ENCODE assay signal across 8 mouse cellular contexts in the genomic region with DNA sequence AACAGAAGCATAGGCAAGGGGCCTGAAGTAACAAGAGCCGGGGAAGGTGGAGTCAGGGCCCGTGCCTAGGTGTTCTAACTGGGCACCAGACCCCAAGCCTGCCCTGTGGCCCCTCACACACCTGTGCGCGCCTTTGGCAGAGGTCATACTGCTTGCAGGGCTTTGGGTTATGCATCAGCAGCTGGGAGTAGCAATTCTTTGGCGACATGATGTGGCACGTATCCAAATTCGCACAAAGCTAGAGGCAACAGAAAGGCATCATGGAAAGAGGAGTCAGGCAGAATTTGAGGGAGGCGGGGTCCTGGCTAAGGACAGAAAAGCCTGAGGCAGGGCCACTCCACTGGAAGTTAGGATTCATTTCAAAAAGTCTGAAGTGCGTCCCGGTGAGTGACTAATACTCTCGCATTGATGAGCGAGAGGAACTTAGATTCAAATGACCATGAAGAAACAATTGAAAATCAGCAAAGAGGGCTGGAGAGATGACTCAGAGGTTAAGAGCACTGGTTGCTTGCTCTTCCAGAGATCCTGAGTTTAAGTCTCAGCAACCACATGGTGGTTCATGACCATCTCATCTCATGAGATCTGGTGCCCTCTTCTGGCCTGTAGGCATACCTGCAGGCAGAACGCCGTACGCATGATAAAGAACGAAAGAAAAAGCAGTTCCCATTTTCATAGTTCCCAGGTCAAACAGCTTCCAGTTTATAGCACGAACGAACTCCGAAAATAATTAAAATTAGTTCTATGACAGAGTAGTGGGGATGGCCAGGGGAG. TPM values are rescaled to one million over a fixed set of nuclear protein-coding genes. Genes with fewer than 3 reads are reported as not detected.
DNase-seq lines count a peak whose midpoint lies in the region; ATAC-seq lines count a peak whose summit lies in the region.

No protein-coding gene starts in this region.

- H3K4me1 ChIP-seq in midbrain, embryonic 11.5 days (ENCODE audit: control insufficient read depth, insufficient read depth, low read length): no peaks in the 10 kb centered on the region
- H3K4me1 ChIP-seq in midbrain, embryonic 16.5 days (ENCODE audit: control insufficient read depth, insufficient read depth, low read length): no peaks in the 10 kb centered on the region; the same call in 1 of the 2 replicates
- 0 out of 2 replicates have a peak, but pooled peaks cover 2% of the 10 kb centered on the region for H3K4me1 ChIP-seq in forebrain, embryonic 11.5 days (replicated peaks; ENCODE audit: control insufficient read depth, insufficient read depth, low read length)
- no peaks in the 10 kb centered on the region for H3K4me1 ChIP-seq in hindbrain, embryonic 14.5 days (replicated peaks; ENCODE audit: control insufficient read depth, insufficient read depth, low read length)
- H3K4me1 ChIP-seq in limb, embryonic 10.5 days: peaks cover 39% of the 10 kb centered on the region
- H3K4me1 ChIP-seq in midbrain, embryonic 12.5 days: peaks cover 4% of the 10 kb centered on the region; the same call in 1 of the 2 replicates
- H3K4me1 ChIP-seq in stomach, embryonic 14.5 days (ENCODE audit: control insufficient read depth, insufficient read depth, low read length): peaks cover 3% of the 10 kb centered on the region; the same call in 1 of the 2 replicates

- H3K4me2 ChIP-seq in midbrain, embryonic 11.5 days: no peak overlapping the region
- no peak overlapping the region for H3K4me2 ChIP-seq in midbrain, embryonic 16.5 days (ENCODE audit: low read length)
- H3K4me2 ChIP-seq in forebrain, embryonic 11.5 days (ENCODE audit: low read depth, low read length, severe bottlenecking): no peak overlapping the region
- H3K4me2 ChIP-seq in hindbrain, embryonic 14.5 days (replicated peaks): no peak overlapping the region
- peak overlapping the region; percentile 18; the same call in 1 of the 2 replicates for H3K4me2 ChIP-seq in midbrain, embryonic 12.5 days (replicated peaks)
- H3K4me2 ChIP-seq in stomach, embryonic 14.5 days (replicated peaks; ENCODE audit: low read depth, low read length): peak overlapping the region; percentile 33; the same call in 1 of the 2 replicates

- H3K27ac ChIP-seq in midbrain, embryonic 11.5 days (ENCODE audit: low read depth, low read length): no peak overlapping the region
- no peak overlapping the region for H3K27ac ChIP-seq in midbrain, embryonic 16.5 days (ENCODE audit: low read length)
- H3K27ac ChIP-seq in forebrain, embryonic 11.5 days (ENCODE audit: low read depth, low read length): no peak overlapping the region
- H3K27ac ChIP-seq in hindbrain, embryonic 14.5 days: no peak overlapping the region
- H3K27ac ChIP-seq in limb, embryonic 10.5 days: no peak overlapping the region
- H3K27ac ChIP-seq in midbrain, embryonic 12.5 days (replicated peaks): no peak overlapping the region
- no peak overlapping the region for H3K27ac ChIP-seq in stomach, embryonic 14.5 days (ENCODE audit: low read length)

- H3K9ac ChIP-seq in midbrain, embryonic 11.5 days (ENCODE audit: low read length): no peak overlapping the region
- no peak overlapping the region for H3K9ac ChIP-seq in midbrain, embryonic 16.5 days (ENCODE audit: low read depth, low read length)
- no peak overlapping the region for H3K9ac ChIP-seq in forebrain, embryonic 11.5 days (ENCODE audit: low read length)
- no peak overlapping the region for H3K9ac ChIP-seq in hindbrain, embryonic 14.5 days
- H3K9ac ChIP-seq in midbrain, embryonic 12.5 days (replicated peaks): no peak overlapping the region
- H3K9ac ChIP-seq in stomach, embryonic 14.5 days (replicated peaks; ENCODE audit: low read depth, low read length): 0 out of 2 replicates have a peak overlapping the region, but pooled peaks have one; percentile 2

- H3K36me3 ChIP-seq in midbrain, embryonic 11.5 days (ENCODE audit: control insufficient read depth, insufficient read depth, low read length): peaks cover 6% of the 10 kb centered on the region; the same call in 1 of the 2 replicates
- H3K36me3 ChIP-seq in midbrain, embryonic 16.5 days (ENCODE audit: control insufficient read depth, insufficient read depth, low read length): peaks cover 18% of the 10 kb centered on the region
- H3K36me3 ChIP-seq in forebrain, embryonic 11.5 days (ENCODE audit: control insufficient read depth, insufficient read depth, low read length): peaks cover 3% of the 10 kb centered on the region; the same call in 1 of the 2 replicates
- peaks cover 30% of the 10 kb centered on the region for H3K36me3 ChIP-seq in hindbrain, embryonic 14.5 days (replicated peaks; ENCODE audit: control insufficient read depth, insufficient read depth)
- peaks cover 30% of the 10 kb centered on the region for H3K36me3 ChIP-seq in limb, embryonic 10.5 days
- H3K36me3 ChIP-seq in midbrain, embryonic 12.5 days: peaks cover 31% of the 10 kb centered on the region
- peaks cover 24% of the 10 kb centered on the region for H3K36me3 ChIP-seq in stomach, embryonic 14.5 days (ENCODE audit: control insufficient read depth, insufficient read depth, low read length)

- no peak overlapping the region for H3K4me3 ChIP-seq in midbrain, embryonic 11.5 days (ENCODE audit: low read depth, low read length)
- no peak overlapping the region for H3K4me3 ChIP-seq in midbrain, embryonic 16.5 days (ENCODE audit: low read depth, low read length)
- H3K4me3 ChIP-seq in forebrain, embryonic 11.5 days (ENCODE audit: low read depth, low read length): no peak overlapping the region
- no peak overlapping the region for H3K4me3 ChIP-seq in hindbrain, embryonic 14.5 days (replicated peaks; ENCODE audit: low read length)
- H3K4me3 ChIP-seq in limb, embryonic 10.5 days: peak overlapping the region; percentile 21; the same call in 1 of the 2 replicates
- H3K4me3 ChIP-seq in midbrain, embryonic 12.5 days: no peak overlapping the region
- H3K4me3 ChIP-seq in stomach, embryonic 14.5 days (ENCODE audit: low read depth, low read length): no peak overlapping the region

- no peaks in the 10 kb centered on the region for H3K27me3 ChIP-seq in midbrain, embryonic 11.5 days (ENCODE audit: control insufficient read depth, insufficient read depth, low read length)
- H3K27me3 ChIP-seq in midbrain, embryonic 16.5 days (ENCODE audit: control insufficient read depth, insufficient read depth, low read depth, low read length): no peaks in the 10 kb centered on the region; the same call in 1 of the 2 replicates
- no peaks in the 10 kb centered on the region for H3K27me3 ChIP-seq in forebrain, embryonic 11.5 days (ENCODE audit: control insufficient read depth, insufficient read depth, low read length)
- H3K27me3 ChIP-seq in hindbrain, embryonic 14.5 days (ENCODE audit: control insufficient read depth, insufficient read depth, low read length): 0 out of 2 replicates have a peak, but pooled peaks cover 7% of the 10 kb centered on the region
- H3K27me3 ChIP-seq in limb, embryonic 10.5 days (ENCODE audit: low read depth, poor library complexity, severe bottlenecking): peaks cover 7% of the 10 kb centered on the region; the same call in 1 of the 2 replicates
- H3K27me3 ChIP-seq in midbrain, embryonic 12.5 days: peaks cover 13% of the 10 kb centered on the region; the same call in 1 of the 2 replicates
- no peaks in the 10 kb centered on the region for H3K27me3 ChIP-seq in stomach, embryonic 14.5 days (ENCODE audit: control insufficient read depth, insufficient read depth, low read length)

- WGBS in midbrain, embryonic 11.5 days: 38% methylated on average over 19 of the region's 19 CpGs
- WGBS in midbrain, embryonic 16.5 days: 38% methylated on average over 19 of the region's 19 CpGs
- WGBS in forebrain, embryonic 11.5 days: 35% methylated on average over 19 of the region's 19 CpGs
- WGBS in hindbrain, embryonic 14.5 days: 35% methylated on average over 19 of the region's 19 CpGs
- 35% methylated on average over 19 of the region's 19 CpGs for WGBS in limb, embryonic 10.5 days
- 43% methylated on average over 19 of the region's 19 CpGs for WGBS in midbrain, embryonic 12.5 days
- 36% methylated on average over 19 of the region's 19 CpGs for WGBS in stomach, embryonic 14.5 days

- no peak for ATAC-seq in midbrain, embryonic 11.5 days (ENCODE audit: low FRiP score)
- ATAC-seq in midbrain, embryonic 16.5 days: no peak
- 0 out of 2 replicates have a peak, but pooled peaks have one; percentile 46 for ATAC-seq in forebrain, embryonic 11.5 days (replicated peaks; ENCODE audit: low FRiP score)
- ATAC-seq in hindbrain, embryonic 14.5 days (ENCODE audit: low FRiP score): no peak
- no peak for ATAC-seq in midbrain, embryonic 12.5 days (ENCODE audit: low FRiP score, low read depth)
- peak; percentile 8; the same call in 1 of the 2 replicates for ATAC-seq in stomach, embryonic 14.5 days (ENCODE audit: insufficient number of reproducible peaks, insufficient read depth, low FRiP score, low read depth)

- H3K9me3 ChIP-seq in midbrain, embryonic 11.5 days (ENCODE audit: control insufficient read depth, low read length): no peaks in the 10 kb centered on the region
- H3K9me3 ChIP-seq in midbrain, embryonic 16.5 days (replicated peaks; ENCODE audit: control insufficient read depth, low read length, poor library complexity, severe bottlenecking): no peaks in the 10 kb centered on the region
- no peaks in the 10 kb centered on the region for H3K9me3 ChIP-seq in forebrain, embryonic 11.5 days (ENCODE audit: control insufficient read depth, low read length)
- no peaks in the 10 kb centered on the region for H3K9me3 ChIP-seq in hindbrain, embryonic 14.5 days (ENCODE audit: control insufficient read depth, low read length)
- no peaks in the 10 kb centered on the region for H3K9me3 ChIP-seq in limb, embryonic 10.5 days (replicated peaks)
- no peaks in the 10 kb centered on the region for H3K9me3 ChIP-seq in midbrain, embryonic 12.5 days
- H3K9me3 ChIP-seq in stomach, embryonic 14.5 days (ENCODE audit: control insufficient read depth, low read depth, low read length): no peaks in the 10 kb centered on the region

- peak; percentile 91 for DNase-seq in midbrain, embryonic 11.5 days (ENCODE audit: low spot score, missing footprints)
- DNase-seq in c-Kit-positive CD71-negative TER-119-negative erythroid progenitor cells, embryonic 14.5 days (ENCODE audit: low read depth): peak; percentile 81
- DNase-seq in forebrain, embryonic 11.5 days (ENCODE audit: low spot score): peak; percentile 75
- peak; percentile 87 for DNase-seq in hindbrain, embryonic 14.5 days (ENCODE audit: low spot score)
- DNase-seq in limb, embryonic 10.5 days (ENCODE audit: low spot score): peak; percentile 72

RNA-seq across cellular contexts. Expression of gene Dhx58, which starts 1.8 kb away (rescaled TPM):
- polyA plus RNA-seq in midbrain, embryonic 11.5 days (2014; fragmentation: Nextera tagmentation; extraction: Ambion mirVana): 2.0 and 2.1 TPM in 2 replicates
- polyA plus RNA-seq in midbrain, embryonic 16.5 days (2015; fragmentation: Nextera tagmentation; extraction: Ambion mirVana): 2.8 and 2.9 TPM in 2 replicates
- polyA plus RNA-seq in forebrain, embryonic 11.5 days (2014; fragmentation: Nextera tagmentation; extraction: Ambion mirVana): 3.1 and 4.3 TPM in 2 replicates
- polyA plus RNA-seq in hindbrain, embryonic 14.5 days (2014; fragmentation: Nextera tagmentation; extraction: Ambion mirVana): 0.85 and 1.7 TPM in 2 replicates
- 3.1 and 4.4 TPM in 2 replicates for polyA plus RNA-seq in limb, embryonic 10.5 days (2016; fragmentation: Nextera tagmentation; extraction: Ambion mirVana)
- 1.9 and 2.3 TPM in 2 replicates for polyA plus RNA-seq in midbrain, embryonic 12.5 days (2016; fragmentation: Nextera tagmentation; extraction: Ambion mirVana)
- 1.8 and 3.4 TPM in 2 replicates for polyA plus RNA-seq in stomach, embryonic 14.5 days (2014; fragmentation: Nextera tagmentation; extraction: Ambion mirVana)

RNA-seq across cellular contexts. Expression of gene Kat2a, which starts 10.0 kb away (rescaled TPM):
- 44.4 and 57.2 TPM in 2 replicates for polyA plus RNA-seq in midbrain, embryonic 11.5 days (2014; fragmentation: Nextera tagmentation; extraction: Ambion mirVana)
- 64.9 and 65.9 TPM in 2 replicates for polyA plus RNA-seq in midbrain, embryonic 16.5 days (2015; fragmentation: Nextera tagmentation; extraction: Ambion mirVana)
- 80.7 and 82.0 TPM in 2 replicates for polyA plus RNA-seq in forebrain, embryonic 11.5 days (2014; fragmentation: Nextera tagmentation; extraction: Ambion mirVana)
- 57.8 and 64.1 TPM in 2 replicates for polyA plus RNA-seq in hindbrain, embryonic 14.5 days (2014; fragmentation: Nextera tagmentation; extraction: Ambion mirVana)
- 77.2 and 87.7 TPM in 2 replicates for polyA plus RNA-seq in limb, embryonic 10.5 days (2016; fragmentation: Nextera tagmentation; extraction: Ambion mirVana)
- polyA plus RNA-seq in midbrain, embryonic 12.5 days (2016; fragmentation: Nextera tagmentation; extraction: Ambion mirVana): 59.8 and 65.7 TPM in 2 replicates
- 50.7 and 51.7 TPM in 2 replicates for polyA plus RNA-seq in stomach, embryonic 14.5 days (2014; fragmentation: Nextera tagmentation; extraction: Ambion mirVana)

RNA-seq across cellular contexts. Expression of gene Zfp385c, which starts 10.0 kb away (rescaled TPM):
- 0.72 TPM in 1 of 2 replicates, not detected in the other for polyA plus RNA-seq in midbrain, embryonic 11.5 days (2014; fragmentation: Nextera tagmentation; extraction: Ambion mirVana)
- polyA plus RNA-seq in midbrain, embryonic 16.5 days (2015; fragmentation: Nextera tagmentation; extraction: Ambion mirVana): 0.41 and 0.92 TPM in 2 replicates
- 0.16 TPM in 1 of 2 replicates, not detected in the other for polyA plus RNA-seq in forebrain, embryonic 11.5 days (2014; fragmentation: Nextera tagmentation; extraction: Ambion mirVana)
- 0.20 and 0.31 TPM in 2 replicates for polyA plus RNA-seq in hindbrain, embryonic 14.5 days (2014; fragmentation: Nextera tagmentation; extraction: Ambion mirVana)
- 0.15 and 0.16 TPM in 2 replicates for polyA plus RNA-seq in limb, embryonic 10.5 days (2016; fragmentation: Nextera tagmentation; extraction: Ambion mirVana)
- polyA plus RNA-seq in midbrain, embryonic 12.5 days (2016; fragmentation: Nextera tagmentation; extraction: Ambion mirVana): 0.34 and 0.97 TPM in 2 replicates
- polyA plus RNA-seq in stomach, embryonic 14.5 days (2014; fragmentation: Nextera tagmentation; extraction: Ambion mirVana): 0.22 TPM in 1 of 2 replicates, not detected in the other

RNA-seq across cellular contexts. Expression of gene Hspb9, which starts 11.4 kb away (rescaled TPM):
- polyA plus RNA-seq in midbrain, embryonic 11.5 days (2014; fragmentation: Nextera tagmentation; extraction: Ambion mirVana): 0.47 and 0.52 TPM in 2 replicates
- polyA plus RNA-seq in midbrain, embryonic 16.5 days (2015; fragmentation: Nextera tagmentation; extraction: Ambion mirVana): 0.34 TPM in 1 of 2 replicates, not detected in the other
- 0.36 and 0.45 TPM in 2 replicates for polyA plus RNA-seq in forebrain, embryonic 11.5 days (2014; fragmentation: Nextera tagmentation; extraction: Ambion mirVana)
- not detected in 2 replicates for polyA plus RNA-seq in hindbrain, embryonic 14.5 days (2014; fragmentation: Nextera tagmentation; extraction: Ambion mirVana)
- 0.31 and 0.56 TPM in 2 replicates for polyA plus RNA-seq in limb, embryonic 10.5 days (2016; fragmentation: Nextera tagmentation; extraction: Ambion mirVana)
- polyA plus RNA-seq in midbrain, embryonic 12.5 days (2016; fragmentation: Nextera tagmentation; extraction: Ambion mirVana): 0.26 TPM in 1 of 2 replicates, not detected in the other
- 0.41 and 0.56 TPM in 2 replicates for polyA plus RNA-seq in stomach, embryonic 14.5 days (2014; fragmentation: Nextera tagmentation; extraction: Ambion mirVana)

RNA-seq across cellular contexts. Expression of gene Rab5c, which starts 35.7 kb away (rescaled TPM):
- polyA plus RNA-seq in midbrain, embryonic 11.5 days (2014; fragmentation: Nextera tagmentation; extraction: Ambion mirVana): 83.6 and 85.0 TPM in 2 replicates
- 41.1 and 43.3 TPM in 2 replicates for polyA plus RNA-seq in midbrain, embryonic 16.5 days (2015; fragmentation: Nextera tagmentation; extraction: Ambion mirVana)
- polyA plus RNA-seq in forebrain, embryonic 11.5 days (2014; fragmentation: Nextera tagmentation; extraction: Ambion mirVana): 39.4 and 50.5 TPM in 2 replicates
- 80.5 and 105 TPM in 2 replicates for polyA plus RNA-seq in hindbrain, embryonic 14.5 days (2014; fragmentation: Nextera tagmentation; extraction: Ambion mirVana)
- polyA plus RNA-seq in limb, embryonic 10.5 days (2016; fragmentation: Nextera tagmentation; extraction: Ambion mirVana): 13.1 and 16.8 TPM in 2 replicates
- 17.1 and 23.4 TPM in 2 replicates for polyA plus RNA-seq in midbrain, embryonic 12.5 days (2016; fragmentation: Nextera tagmentation; extraction: Ambion mirVana)
- polyA plus RNA-seq in stomach, embryonic 14.5 days (2014; fragmentation: Nextera tagmentation; extraction: Ambion mirVana): 55.5 and 65.7 TPM in 2 replicates

Comparison
In these comparisons a context has a peak if more than half of its experiments do, and no peak if none do; other contexts are left out.
1. H3K4me2 ChIP-seq: peak in midbrain, embryonic 12.5 days (single experiment) and stomach, embryonic 14.5 days (single experiment); none in midbrain, embryonic 11.5 days (single experiment), midbrain, embryonic 16.5 days (single experiment), forebrain, embryonic 11.5 days (single experiment) and hindbrain, embryonic 14.5 days (single experiment).
2. ATAC-seq: peak in forebrain, embryonic 11.5 days (single experiment) and stomach, embryonic 14.5 days (single experiment); none in midbrain, embryonic 11.5 days (single experiment), midbrain, embryonic 16.5 days (single experiment), hindbrain, embryonic 14.5 days (single experiment) and midbrain, embryonic 12.5 days (single experiment).
3. Peak in every context shown above with its lines, with median percentiles within 50 percentile points of each other: DNase-seq.